Mouse (Mus musculus): ENCODE data around the gene Nfkb1.

Nfkb1 gene

DNA sequence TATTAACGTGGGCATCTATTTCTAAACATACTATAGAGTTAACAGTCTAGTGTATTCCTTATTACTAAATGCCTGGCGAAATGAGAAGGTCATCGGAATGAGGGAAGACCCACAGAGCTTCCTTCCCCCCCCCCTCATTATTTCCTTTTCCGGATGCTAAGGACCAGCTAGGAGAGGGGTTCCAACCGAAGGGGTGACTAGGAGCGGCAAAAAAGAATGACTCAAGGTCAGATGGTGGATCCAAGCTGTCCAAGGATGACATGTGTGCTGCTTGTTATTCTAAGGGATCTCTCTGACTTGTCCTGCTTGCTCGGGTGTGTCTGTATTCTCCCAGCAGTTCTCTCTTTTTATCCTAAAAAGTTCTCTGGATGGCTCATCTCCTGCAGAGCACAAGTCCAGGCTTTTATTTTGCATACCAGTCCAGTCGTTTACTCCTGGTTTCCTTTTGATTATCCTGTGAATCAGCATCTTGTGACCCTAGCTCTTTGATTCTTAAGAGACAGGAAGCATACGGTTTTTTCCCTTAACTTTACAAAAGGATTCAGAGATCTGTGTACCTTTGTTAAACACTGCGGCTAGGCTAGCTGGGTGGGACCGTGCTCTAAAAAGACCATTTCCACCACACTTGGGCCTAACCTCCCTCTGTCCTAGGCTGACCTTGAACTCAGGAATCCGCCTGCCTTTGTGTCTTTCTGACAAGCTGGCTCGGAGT lies 145.0 kb downstream of the Nfkb1 start:
- no peak for DNase-seq (ENCODE audit: low spot score)

All from layer of hippocampus, adult 9-10 months (tissue).